Mouse (Mus musculus) cerebellum, adult 9-11 months (tissue): Measurements from ENCODE around the gene Gm20388.
"Not testable (repeated sequence)": the region's sequence is repeated elsewhere in the genome, so short reads cannot be mapped to it uniquely, and the experiment has no call there.

Experiments
- DNase-seq: peaks from one replicate; pipeline ENCODE4 v3.0.0; 2022

Gene Gm20388

GRCm38 (mm10) chr8:120633665-120634271 is 723.1 kb downstream of the Gm20388 start:
- DNase-seq = no peak

- DNase-seq = no peak
These were observed 723.7 kb downstream of the Gm20388 start for GRCm38 (mm10) chr8:120634329-120634839.

DNA sequence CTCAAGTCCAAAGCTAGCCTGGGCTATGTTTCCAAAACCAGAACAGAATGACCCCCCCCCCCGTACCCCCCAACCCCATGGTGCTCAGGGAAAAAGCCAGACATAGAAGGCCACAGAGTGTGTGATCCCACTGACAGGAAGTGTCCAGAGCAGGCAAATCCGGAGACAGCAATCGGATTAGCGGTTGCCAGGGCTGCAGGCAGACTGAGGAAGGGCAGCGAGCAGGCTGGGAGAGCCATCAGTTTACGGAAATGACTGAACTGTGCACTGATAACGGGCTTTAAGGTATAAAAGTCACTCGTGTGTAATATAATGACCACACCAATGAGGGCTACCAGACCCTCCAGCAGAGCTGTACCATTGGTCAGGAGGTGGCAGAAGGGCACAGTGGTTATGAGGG is 730.6 kb downstream of the Gm20388 start:
- DNase-seq = no peak

DNA sequence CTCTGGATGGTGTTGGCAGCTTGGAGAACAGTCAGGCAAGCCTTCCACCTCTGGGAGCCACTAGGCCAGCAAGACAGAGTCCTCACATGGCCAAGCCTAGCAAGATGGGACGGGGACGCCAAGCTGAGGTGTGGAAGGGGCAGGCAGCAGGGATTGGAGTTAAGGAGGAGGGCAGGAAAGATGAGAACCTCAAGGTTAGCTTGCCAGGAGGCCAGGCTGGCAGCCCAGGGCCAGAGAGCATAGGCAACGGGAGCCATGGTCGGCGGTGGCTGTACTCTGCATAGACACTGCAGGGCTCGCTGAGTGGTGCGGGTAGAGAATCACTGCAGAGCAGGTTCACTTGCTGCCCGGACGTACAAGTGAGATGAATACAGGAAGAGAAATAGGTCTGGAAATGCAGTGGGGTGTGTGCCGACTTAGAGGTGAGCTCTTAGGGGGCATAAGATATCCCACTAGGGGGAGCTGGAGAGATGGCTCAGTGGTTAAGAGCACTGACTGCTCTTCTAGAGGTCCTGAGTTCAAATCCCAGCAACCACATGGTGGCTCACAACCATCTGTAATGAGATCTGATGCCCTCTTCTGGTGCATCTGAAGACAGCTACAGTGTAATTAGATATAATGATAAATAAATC is 731.5 kb downstream of the Gm20388 start:
- no peak for DNase-seq

GRCm38 (mm10) chr8:120644663-120645062 is 734.0 kb downstream of the Gm20388 start:
- peak; percentile 70 for DNase-seq

GRCm38 (mm10) chr8:120647532-120647931 is 736.9 kb downstream of the Gm20388 start, which contains the start of gene 1190005I06Rik:
TSS of gene 1190005I06Rik (minus strand) at chr8:120647632.
- no peak for DNase-seq

DNA sequence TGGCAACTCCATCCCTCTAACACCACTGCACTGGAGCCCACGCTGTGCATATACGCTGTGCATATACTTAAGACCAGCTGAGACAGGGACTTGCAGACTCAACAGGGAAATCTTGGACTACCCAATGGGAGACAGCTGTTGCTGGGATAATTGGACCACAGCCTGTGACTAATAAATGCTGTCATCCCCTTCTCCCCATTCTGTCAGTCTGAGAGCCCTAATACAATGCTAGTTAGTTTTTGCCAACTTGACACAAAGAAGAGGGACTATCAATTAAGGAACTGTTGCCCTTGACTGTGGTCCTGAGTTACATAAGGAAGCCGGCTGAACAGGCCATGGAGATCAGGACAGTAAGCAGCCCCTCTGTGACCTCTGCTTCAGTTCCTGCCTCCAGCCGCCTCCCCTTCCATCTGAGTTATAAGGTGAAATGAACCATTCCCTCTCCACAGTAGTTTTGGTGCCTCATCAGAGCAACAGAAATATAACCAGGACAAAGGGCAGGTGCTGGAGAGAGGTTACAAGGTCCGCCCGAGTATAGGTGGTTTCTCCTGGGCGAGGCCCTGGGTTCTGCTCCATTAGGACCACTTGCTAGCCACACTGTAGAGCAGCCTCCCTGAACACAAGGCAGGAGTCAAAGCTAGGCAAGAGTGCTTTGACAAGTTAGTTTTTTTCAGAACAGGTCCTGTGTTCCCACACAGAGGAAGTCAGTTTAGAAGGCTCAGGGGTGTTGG is 745.8 kb downstream of the Gm20388 start:
- DNase-seq = no peak

DNA sequence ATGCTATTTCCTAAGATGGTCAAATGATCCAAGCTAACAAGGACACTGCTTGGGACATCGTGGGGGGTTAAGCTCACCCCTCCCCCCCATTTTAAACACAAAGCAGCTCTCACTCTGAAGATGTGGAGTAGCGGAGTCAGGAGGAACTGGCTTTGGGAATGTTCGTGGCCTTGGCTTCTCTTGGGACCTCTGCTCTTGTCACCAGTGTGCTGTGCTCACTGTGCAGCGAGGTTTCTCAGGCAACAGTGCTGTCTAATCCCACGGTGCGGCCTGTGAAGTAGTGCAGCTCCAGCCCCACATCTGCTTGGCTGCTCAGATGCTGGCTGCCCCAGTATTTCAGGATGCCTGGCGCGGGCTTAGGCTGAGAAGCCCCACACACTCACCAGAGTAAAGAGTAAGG is 746.8 kb downstream of the Gm20388 start:
- DNase-seq = no peak

- DNase-seq = no peak
These were observed 753.9 kb downstream of the Gm20388 start for GRCm38 (mm10) chr8:120664566-120664965.

DNA sequence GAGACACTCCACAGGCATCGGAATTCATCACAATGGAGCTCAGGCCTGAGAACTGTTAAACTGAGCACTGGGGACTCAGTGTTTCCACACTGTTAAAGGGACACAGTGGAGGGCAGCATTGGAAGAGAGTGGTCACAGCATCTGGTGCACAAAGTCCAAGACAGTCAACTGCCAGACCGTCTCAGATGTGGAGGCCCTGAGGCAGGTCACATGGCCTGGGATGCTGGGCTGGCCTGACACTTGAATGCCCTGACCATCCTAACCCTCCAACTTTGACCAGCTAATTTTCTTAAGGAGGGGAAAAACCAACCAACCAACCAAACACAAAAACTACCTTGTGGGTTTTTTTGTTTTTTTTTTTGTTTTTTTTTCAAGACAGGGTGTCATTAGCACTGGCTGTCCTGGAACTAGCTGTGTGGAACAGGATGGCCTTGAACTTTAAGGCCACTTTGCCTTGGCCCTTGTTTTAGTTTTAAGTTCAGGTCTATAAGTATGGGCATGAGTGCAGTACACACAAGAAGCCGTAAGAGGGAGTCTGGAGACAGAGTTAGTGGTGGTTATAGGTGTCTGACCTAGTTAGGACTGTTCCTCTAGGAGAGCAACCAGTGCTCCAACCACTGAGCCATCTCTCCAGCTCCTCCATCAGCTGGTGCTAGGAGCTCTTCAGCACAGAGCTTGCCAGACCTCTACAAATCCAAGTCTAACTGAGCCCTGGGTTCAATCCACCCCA is 755.2 kb downstream of the Gm20388 start:
- DNase-seq = peak; percentile 41

GRCm38 (mm10) chr8:120666807-120667470 is 756.3 kb downstream of the Gm20388 start:
- DNase-seq = no peak

- DNase-seq = peak; percentile 94
These were observed 757.1 kb downstream of the Gm20388 start, which contains the start of the genes Gm27021 and Cox4i1 for GRCm38 (mm10) chr8:120667561-120668373. TSS of gene Gm27021 (minus strand) at chr8:120668079. TSS of gene Cox4i1 (plus strand) at chr8:120668222.

DNA sequence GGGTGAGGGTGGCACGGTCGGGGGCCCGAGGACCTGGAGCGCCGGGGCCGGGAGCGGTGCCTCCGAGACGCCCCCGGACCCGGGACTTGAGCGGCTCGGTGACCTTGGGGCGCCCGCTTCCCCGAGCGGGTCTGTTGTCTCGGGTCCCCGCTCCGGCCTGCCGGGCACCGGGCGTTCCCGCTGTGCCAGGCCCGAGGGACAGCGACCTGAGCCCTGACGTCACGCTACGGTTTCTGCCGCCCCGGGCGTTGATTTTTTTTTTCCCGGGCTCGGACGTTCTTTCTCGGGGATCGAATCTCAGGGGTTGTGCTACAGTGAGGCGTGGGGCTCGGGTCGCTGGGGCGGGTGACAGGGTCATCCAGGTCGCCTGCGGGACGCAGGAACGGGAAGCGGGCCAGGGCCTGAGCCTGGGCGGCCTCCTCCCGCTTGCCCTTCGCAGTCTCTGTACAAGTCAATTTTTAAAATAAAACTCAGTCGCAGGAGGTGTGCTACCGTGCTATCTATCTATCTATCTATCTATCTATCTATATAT is 757.8 kb downstream of the Gm20388 start, which contains the start of gene Emc8:
Emc8 (minus strand) TSS at position 200 of the 532 bp plus-strand sequence.
- no peak for DNase-seq

- peak; percentile 7 for DNase-seq
These were observed 761.1 kb downstream of the Gm20388 start for GRCm38 (mm10) chr8:120671775-120672174.

- DNase-seq = no peak
These were observed 762.1 kb downstream of the Gm20388 start for GRCm38 (mm10) chr8:120672626-120673229.

DNA sequence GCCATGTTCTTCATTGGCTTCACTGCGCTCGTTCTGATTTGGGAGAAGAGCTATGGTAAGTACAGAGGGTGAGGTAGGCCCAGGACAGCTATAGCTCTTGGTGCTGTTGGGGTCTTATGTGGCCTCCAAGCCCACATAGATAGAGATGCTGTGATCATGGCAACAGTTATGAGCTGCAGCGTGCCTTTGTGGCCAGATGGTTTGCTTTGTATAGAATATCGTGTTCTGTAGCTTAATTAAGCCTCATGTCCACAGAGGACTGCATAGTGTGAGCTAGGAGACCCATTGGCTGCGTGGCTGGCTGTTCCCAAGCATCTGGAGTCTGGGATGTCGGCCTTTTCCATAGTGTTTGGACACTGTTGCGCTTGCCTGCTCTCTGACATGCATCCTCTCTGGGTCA is 762.7 kb downstream of the Gm20388 start:
- DNase-seq = no peak

DNA sequence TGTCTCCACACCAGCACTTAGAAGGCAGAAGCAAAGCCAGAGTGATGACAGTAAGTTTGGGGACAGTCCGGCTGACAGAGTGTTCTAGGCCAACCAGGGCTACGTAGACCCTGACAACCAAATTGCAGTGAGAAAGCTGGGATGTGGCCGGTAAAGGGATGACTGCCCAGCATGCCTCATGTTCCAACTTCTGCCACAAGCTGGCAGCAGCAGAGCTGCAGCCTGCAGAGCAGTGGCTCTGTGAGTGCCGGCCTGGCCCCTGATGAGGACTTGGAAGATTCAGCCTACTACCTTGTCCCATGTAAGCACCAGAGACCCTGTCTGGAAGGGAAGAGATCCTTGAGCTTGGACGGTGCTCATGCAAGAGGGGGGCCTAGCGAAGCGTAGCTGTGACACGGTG is 765.1 kb downstream of the Gm20388 start:
- no peak for DNase-seq

- peak; percentile 66 for DNase-seq
These were observed 767.8 kb downstream of the Gm20388 start for GRCm38 (mm10) chr8:120678447-120678846.

DNA sequence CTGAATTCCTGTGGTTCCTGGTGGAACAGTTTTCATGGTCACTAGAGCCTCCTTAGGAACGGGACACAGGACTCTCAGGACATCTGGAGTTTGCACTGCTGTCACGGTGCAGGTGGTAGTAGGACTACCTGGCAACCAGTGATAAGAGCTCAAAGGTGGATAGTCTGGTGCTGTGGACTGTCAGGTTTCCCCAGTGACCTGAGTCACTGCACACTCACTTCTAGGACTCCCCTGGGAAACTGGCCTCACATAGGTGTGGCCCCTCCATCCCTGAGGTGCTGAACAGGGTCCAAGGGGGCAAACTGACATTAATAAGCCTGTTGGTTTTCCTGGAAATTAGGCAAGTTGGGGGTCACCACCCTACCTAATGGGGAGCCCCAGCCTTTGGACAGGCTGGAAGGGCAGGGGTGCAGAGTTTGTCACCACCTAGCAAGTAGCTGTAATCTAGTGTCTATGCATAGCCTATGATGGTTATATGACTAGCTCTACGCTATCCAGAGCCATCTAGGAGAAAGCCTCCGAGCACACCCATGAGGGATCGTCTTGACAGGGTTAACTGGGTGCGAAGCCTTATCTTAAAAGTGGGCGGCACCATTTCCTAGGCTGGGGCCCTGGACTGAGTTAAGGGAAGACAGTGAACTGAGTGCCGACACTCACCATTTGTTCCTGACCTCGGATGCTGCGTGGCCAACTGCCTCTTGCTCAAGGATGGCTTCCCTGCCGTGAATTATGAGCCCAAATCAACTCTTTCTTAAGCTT is 769.2 kb downstream of the Gm20388 start:
- no peak for DNase-seq

DNA sequence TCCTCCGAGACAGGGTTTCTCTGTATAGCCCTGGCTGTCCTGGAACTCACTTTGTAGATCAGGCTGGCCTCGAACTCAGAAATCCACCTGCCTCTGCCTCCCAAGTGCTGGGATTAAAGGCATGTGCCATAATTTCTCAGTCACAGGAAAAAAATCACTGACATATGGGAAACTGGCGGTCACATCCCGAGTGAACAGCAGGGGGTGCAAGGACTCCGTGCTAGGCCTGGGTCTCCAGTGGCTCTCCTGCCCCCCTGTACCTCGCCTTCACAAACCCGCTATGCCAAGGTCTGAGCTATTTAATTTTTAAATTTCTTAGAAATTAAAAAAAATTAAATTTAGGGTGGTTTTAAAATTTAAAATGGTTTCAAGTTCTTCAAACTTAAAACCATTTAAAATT is 769.8 kb downstream of the Gm20388 start:
- not testable (repeated sequence) for DNase-seq
